Mouse (Mus musculus): ENCODE measurements around the gene Lep. TPM values are rescaled to one million over a fixed set of nuclear protein-coding genes. Genes with fewer than 3 reads are reported as not detected.

Lep gene
- polyA plus RNA-seq, 1 experiment from 2014 or later: not detected

DNA sequence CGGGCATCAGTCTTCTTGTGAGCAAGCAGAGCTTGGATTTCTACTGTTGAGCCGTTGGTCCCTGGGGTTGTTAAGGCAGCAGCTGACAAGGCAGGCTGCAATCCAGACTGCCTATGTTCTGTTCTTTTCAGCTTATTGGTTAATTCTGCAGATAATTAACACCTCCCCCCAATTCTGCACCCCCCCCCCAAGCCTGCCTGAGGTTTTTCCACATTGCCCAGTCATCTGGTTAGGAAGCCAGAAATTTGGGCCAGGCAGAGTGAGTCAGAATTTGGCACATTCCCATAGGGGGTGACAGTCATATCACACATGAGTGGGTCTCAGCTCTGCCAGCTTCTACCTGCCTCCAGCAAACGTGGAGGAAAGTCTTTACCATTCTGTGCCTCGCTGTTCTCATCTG lies 23.3 kb upstream of the Lep start:
- no peaks in the 10 kb centered on the region for H3K4me1 ChIP-seq (replicated peaks; ENCODE audit: insufficient read depth, low read length)
- H3K9ac ChIP-seq (ENCODE audit: low read depth, low read length): no peak overlapping the region
- WGBS: 48% methylated on average over 4 of the region's 4 CpGs
- no peak for TF ChIP-seq CTCF (IDR thresholded peaks at IDR 0.05; ENCODE audit: low read depth)
- no peak overlapping the region for H3K4me2 ChIP-seq (ENCODE audit: low read length)
- DNase-seq (ENCODE audit: low spot score) (no peak), ATAC-seq (replicated peaks; ENCODE audit: low FRiP score, low read depth) (no peak)
- H3K36me3 ChIP-seq (ENCODE audit: insufficient read depth, low read length): no peaks in the 10 kb centered on the region
- no peak overlapping the region for H3K4me3 ChIP-seq (replicated peaks; ENCODE audit: low read depth, low read length)
- H3K27me3 ChIP-seq (ENCODE audit: insufficient read depth, low read length): no peaks in the 10 kb centered on the region
- no peak overlapping the region for H3K27ac ChIP-seq
- no peaks in the 10 kb centered on the region for H3K9me3 ChIP-seq (replicated peaks; ENCODE audit: low read length)

DNA sequence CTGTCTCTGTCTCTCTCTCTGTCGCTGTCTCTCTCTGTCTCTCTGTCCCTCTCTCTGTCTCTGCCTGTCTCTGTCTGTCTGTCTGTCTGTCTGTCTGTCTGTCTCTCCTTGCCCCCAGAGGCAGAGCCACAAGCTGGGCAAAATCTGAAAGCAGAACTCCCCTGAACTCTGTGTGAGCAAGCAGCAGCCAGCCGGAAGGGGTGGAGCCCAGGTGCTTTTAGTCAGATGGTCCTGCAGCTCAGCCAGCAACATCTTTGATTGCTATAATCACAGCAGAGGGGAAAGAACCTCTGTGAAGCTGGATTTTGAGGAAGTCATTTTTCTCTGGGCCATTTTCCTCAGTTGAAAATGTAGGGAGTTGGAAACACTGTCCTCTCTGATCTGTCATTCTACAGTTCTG lies 19.8 kb upstream of the Lep start:
- no peaks in the 10 kb centered on the region for H3K27me3 ChIP-seq (ENCODE audit: insufficient read depth, low read length)
- H3K4me1 ChIP-seq (replicated peaks; ENCODE audit: insufficient read depth, low read length): no peaks in the 10 kb centered on the region
- H3K4me3 ChIP-seq (replicated peaks; ENCODE audit: low read depth, low read length): no peak overlapping the region
- H3K9ac ChIP-seq (ENCODE audit: low read depth, low read length): no peak overlapping the region
- no peak overlapping the region for H3K27ac ChIP-seq
- no peak overlapping the region for H3K4me2 ChIP-seq (ENCODE audit: low read length)
- WGBS: 83% methylated on average over 2 of the region's 2 CpGs
- DNase-seq (ENCODE audit: low spot score) (no peak), ATAC-seq (replicated peaks; ENCODE audit: low FRiP score, low read depth) (no peak)
- H3K9me3 ChIP-seq (replicated peaks; ENCODE audit: low read length): no peaks in the 10 kb centered on the region
- no peak for TF ChIP-seq CTCF (IDR thresholded peaks at IDR 0.05; ENCODE audit: low read depth)
- H3K36me3 ChIP-seq (ENCODE audit: insufficient read depth, low read length): no peaks in the 10 kb centered on the region

DNA sequence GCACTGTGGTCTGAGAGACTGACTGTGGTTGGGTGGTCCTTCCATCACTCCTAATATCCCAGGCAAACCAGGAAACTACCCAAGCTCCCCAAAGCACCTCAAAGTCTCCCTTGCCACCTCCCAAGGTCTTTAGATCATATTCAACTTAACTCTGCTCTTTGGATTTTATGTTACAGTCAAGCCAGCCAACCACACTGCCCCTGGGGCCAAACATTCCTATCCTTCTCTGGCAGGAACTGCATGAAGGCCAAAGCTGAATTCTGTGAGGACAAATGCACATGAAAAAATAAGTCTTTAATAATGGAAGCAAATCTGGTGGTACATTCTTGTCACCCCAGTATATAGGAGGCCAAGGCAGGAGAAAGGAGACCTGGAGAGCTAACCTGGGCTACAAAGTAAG lies 16.0 kb upstream of the Lep start:
- no peak for TF ChIP-seq CTCF (IDR thresholded peaks at IDR 0.05; ENCODE audit: low read depth)
- Histone ChIP-seq H3K27me3 (ENCODE audit: insufficient read depth, low read length) (no peaks in the 10 kb centered on the region), H3K4me3 (replicated peaks; ENCODE audit: low read depth, low read length) (no peak overlapping the region), H3K9me3 (replicated peaks; ENCODE audit: low read length) (no peaks in the 10 kb centered on the region), H3K4me1 (replicated peaks; ENCODE audit: insufficient read depth, low read length) (no peaks in the 10 kb centered on the region), H3K9ac (ENCODE audit: low read depth, low read length) (no peak overlapping the region), H3K27ac (no peak overlapping the region), H3K36me3 (ENCODE audit: insufficient read depth, low read length) (no peaks in the 10 kb centered on the region), H3K4me2 (ENCODE audit: low read length) (no peak overlapping the region)
- ATAC-seq (replicated peaks; ENCODE audit: low FRiP score, low read depth): no peak
- no peak for DNase-seq (ENCODE audit: low spot score)

DNA sequence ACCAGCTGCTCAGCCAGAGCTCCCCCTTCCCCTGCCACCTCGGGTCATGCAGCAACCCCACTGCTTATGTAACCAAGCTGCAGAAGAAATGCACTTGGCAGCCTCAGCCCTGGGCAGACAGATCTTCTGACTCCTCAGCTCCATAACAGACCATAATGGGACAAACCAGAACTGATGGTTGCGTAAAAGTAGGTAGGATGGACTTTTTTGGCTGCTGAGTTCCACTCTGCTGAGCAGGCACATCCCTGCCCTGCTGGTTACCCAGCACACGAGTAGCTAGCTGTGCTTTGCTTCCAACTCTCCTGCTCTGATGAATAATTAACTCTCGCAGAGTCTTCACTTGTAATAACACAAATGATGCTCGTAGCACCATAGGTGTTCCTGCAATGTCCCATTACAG lies 10.1 kb upstream of the Lep start:
- TF ChIP-seq CTCF (IDR thresholded peaks at IDR 0.05; ENCODE audit: low read depth): no peak
- 41% methylated on average over 5 of the region's 5 CpGs for WGBS
- no peak for DNase-seq (ENCODE audit: low spot score)
- ATAC-seq (replicated peaks; ENCODE audit: low FRiP score, low read depth): no peak
- Histone ChIP-seq H3K9ac (ENCODE audit: low read depth, low read length) (no peak overlapping the region), H3K4me3 (replicated peaks; ENCODE audit: low read depth, low read length) (no peak overlapping the region), H3K27ac (no peak overlapping the region), H3K36me3 (ENCODE audit: insufficient read depth, low read length) (no peaks in the 10 kb centered on the region), H3K27me3 (ENCODE audit: insufficient read depth, low read length) (no peaks in the 10 kb centered on the region), H3K4me2 (ENCODE audit: low read length) (no peak overlapping the region), H3K9me3 (replicated peaks; ENCODE audit: low read length) (no peaks in the 10 kb centered on the region), H3K4me1 (replicated peaks; ENCODE audit: insufficient read depth, low read length) (peaks cover 9% of the 10 kb centered on the region; the same call in 1 of the 2 replicates)

DNA sequence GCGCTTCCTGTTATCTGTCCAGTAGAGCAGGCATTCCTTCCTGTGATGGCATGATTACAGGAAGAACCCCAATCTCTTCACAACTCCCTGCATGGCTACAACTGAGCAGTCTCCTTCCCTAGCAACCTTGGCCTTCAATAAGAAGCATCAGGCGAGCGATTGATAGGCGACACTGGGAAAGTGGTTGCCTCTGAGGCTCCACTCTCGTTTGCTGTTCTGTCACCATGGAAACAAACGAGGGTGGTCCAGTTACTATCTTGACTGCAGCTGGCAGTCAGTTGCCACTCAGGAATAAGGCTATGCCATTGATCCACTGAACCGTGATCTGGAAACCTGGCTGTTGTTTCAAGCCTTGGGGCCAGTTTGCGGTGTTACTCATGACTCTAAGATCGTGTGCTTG lies 7.8 kb upstream of the Lep start:
- H3K27ac ChIP-seq: no peak overlapping the region
- H3K4me3 ChIP-seq (replicated peaks; ENCODE audit: low read depth, low read length): no peak overlapping the region
- no peaks in the 10 kb centered on the region for H3K9me3 ChIP-seq (replicated peaks; ENCODE audit: low read length)
- H3K4me2 ChIP-seq (ENCODE audit: low read length): no peak overlapping the region
- ATAC-seq (replicated peaks; ENCODE audit: low FRiP score, low read depth) (no peak), DNase-seq (ENCODE audit: low spot score) (no peak)
- 41% methylated on average over 9 of the region's 9 CpGs for WGBS
- no peaks in the 10 kb centered on the region for H3K36me3 ChIP-seq (ENCODE audit: insufficient read depth, low read length)
- no peaks in the 10 kb centered on the region for H3K27me3 ChIP-seq (ENCODE audit: insufficient read depth, low read length)
- peaks cover 9% of the 10 kb centered on the region; the same call in 1 of the 2 replicates for H3K4me1 ChIP-seq (replicated peaks; ENCODE audit: insufficient read depth, low read length)
- no peak overlapping the region for H3K9ac ChIP-seq (ENCODE audit: low read depth, low read length)
- TF ChIP-seq CTCF (IDR thresholded peaks at IDR 0.05; ENCODE audit: low read depth): no peak

DNA sequence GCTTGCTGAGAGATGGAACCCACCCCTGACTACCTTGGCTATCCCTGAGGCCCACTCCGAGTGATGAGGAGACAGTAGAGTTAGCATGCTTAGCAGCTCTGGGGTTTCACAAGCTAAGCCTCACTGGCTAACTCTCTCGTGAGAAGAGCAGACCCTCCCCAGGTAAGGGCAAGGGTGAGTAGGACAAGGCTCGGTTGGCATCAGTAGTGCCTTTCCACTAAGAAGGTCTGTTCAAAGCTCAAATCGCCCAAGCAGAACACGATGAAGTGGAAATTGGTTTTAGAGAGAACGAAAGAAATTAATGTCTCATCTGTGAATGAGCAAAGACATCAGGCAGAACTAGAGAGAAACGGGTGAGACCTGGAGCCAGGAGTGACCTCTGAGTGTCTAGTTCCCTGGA lies 6.8 kb upstream of the Lep start:
- no peak overlapping the region for H3K4me2 ChIP-seq (ENCODE audit: low read length)
- no peak overlapping the region for H3K9ac ChIP-seq (ENCODE audit: low read depth, low read length)
- H3K27ac ChIP-seq: no peak overlapping the region
- peaks cover 9% of the 10 kb centered on the region; the same call in 1 of the 2 replicates for H3K4me1 ChIP-seq (replicated peaks; ENCODE audit: insufficient read depth, low read length)
- 52% methylated on average over 7 of the region's 7 CpGs for WGBS
- no peak overlapping the region for H3K4me3 ChIP-seq (replicated peaks; ENCODE audit: low read depth, low read length)
- no peaks in the 10 kb centered on the region for H3K27me3 ChIP-seq (ENCODE audit: insufficient read depth, low read length)
- ATAC-seq (replicated peaks; ENCODE audit: low FRiP score, low read depth) (0 out of 2 replicates have a peak, but pooled peaks have one; percentile 40), DNase-seq (ENCODE audit: low spot score) (no peak)
- H3K36me3 ChIP-seq (ENCODE audit: insufficient read depth, low read length): no peaks in the 10 kb centered on the region
- H3K9me3 ChIP-seq (replicated peaks; ENCODE audit: low read length): no peaks in the 10 kb centered on the region
- TF ChIP-seq CTCF (IDR thresholded peaks at IDR 0.05; ENCODE audit: low read depth): no peak

DNA sequence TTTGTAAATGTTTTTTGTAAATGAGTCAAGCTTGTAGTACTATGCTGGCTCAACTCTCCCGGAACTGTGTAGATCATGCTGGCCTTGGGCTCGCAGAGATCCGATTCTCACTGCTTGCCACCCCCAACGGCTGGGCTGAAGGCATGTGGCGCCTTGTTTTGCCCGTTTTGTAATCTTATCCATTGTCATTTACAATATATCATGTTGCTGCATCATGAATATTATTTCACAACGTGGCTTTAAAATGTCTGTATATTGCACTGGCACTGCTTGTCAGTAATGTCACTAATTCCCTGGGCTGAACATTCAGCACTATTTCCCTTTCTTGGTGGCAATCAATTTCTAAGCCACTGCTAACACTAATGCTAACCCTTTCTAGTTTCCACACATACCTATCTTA lies 3.6 kb upstream of the Lep start:
- 75% methylated on average over 7 of the region's 7 CpGs for WGBS
- H3K4me3 ChIP-seq (replicated peaks; ENCODE audit: low read depth, low read length): no peak overlapping the region
- H3K9me3 ChIP-seq (replicated peaks; ENCODE audit: low read length): no peaks in the 10 kb centered on the region
- H3K9ac ChIP-seq (ENCODE audit: low read depth, low read length): no peak overlapping the region
- H3K4me2 ChIP-seq (ENCODE audit: low read length): no peak overlapping the region
- H3K36me3 ChIP-seq (ENCODE audit: insufficient read depth, low read length): no peaks in the 10 kb centered on the region
- peaks cover 9% of the 10 kb centered on the region; the same call in 1 of the 2 replicates for H3K4me1 ChIP-seq (replicated peaks; ENCODE audit: insufficient read depth, low read length)
- ATAC-seq (replicated peaks; ENCODE audit: low FRiP score, low read depth) (no peak), DNase-seq (ENCODE audit: low spot score) (no peak)
- H3K27me3 ChIP-seq (ENCODE audit: insufficient read depth, low read length): no peaks in the 10 kb centered on the region
- H3K27ac ChIP-seq: no peak overlapping the region
- no peak for TF ChIP-seq CTCF (IDR thresholded peaks at IDR 0.05; ENCODE audit: low read depth)
